Mouse (Mus musculus): ENCODE measurements at regions not wholly inside any gene's neighbourhood (a gene's known extent, or its start where the extent isn't known, plus 50 kb on each side); places are given as distances from the start of the nearest gene placed in this dataset.

DNA sequence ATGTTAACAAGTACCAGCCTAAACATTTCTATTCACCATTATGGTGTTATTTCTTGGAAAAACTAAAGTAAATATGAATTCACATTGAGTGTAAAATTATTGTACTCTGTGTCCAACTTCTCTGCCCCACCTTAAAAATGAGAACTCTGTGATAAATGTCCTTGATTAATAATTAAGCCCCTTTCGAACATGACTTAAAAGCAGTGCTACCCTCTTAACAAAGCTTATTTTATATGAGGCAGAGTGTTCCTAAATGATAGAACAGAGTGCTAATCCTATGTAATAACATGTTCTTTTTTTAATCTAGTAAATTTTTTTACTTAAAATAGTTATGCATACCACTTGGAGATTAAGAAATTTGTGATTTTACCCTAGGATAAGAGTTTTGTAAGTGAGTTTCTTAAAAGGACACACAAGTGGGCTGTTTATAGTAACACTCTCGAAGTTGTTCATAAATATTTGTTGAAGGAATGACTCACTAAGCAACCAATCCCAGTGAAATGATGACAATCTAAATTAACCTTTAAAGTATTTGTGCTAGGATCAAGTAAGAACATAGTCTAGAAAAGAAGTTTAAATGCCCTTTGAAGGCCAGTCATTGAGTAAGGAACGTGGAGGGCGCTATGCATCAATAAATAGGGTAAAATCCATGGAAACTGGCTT, 148.6 kb downstream of the Gnai1 start:
- no peak for DNase-seq
- intact Hi-C loops (cut with DNase I), result no loop called here
- TF ChIP-seq CTCF (IDR thresholded peaks at IDR 0.05), result no peak

More for the DNA sequence above, 148.6 kb downstream of the Gnai1 start:
- Histone ChIP-seq H3K27ac (no peak overlapping the region), H3K4me3 (no peak overlapping the region)
